Mouse (Mus musculus): Measurements from ENCODE around the gene Duxf3.
"Not testable (repeated sequence)": the region's sequence is repeated elsewhere in the genome, so short reads cannot be mapped to it uniquely, and the experiment has no call there.

GRCm38 (mm10) chr10:58223161-58223560 lies 9.3 kb downstream of the Duxf3 start:
- TF ChIP-seq CTCF (IDR thresholded peaks at IDR 0.05; ENCODE audit: low read depth); EP300 (optimal IDR thresholded peaks at IDR 0.05): not testable (repeated sequence)
